Mouse (Mus musculus) B cell, adult (primary cell): ENCODE data around the gene Gm10778. TPM values are rescaled to one million over a fixed set of nuclear protein-coding genes. Genes with fewer than 3 reads are reported as not detected.

Source experiments
- total RNA-seq: library from RNA; stranded (reverse); gene quantifications from 4 replicates; pipeline ENCODE4 v1.2.4, GENCODE M21; 2023; ENCODE audit not compliant: inconsistent age

Gm10778 gene
- 1.5 to 2.7 TPM (median 2.1 TPM) in 4 replicates for total RNA-seq

GRCm38 (mm10) chr10:81648803-81649775 is at the start of gene Gm10778:
Gene Gm10778, plus strand, starts transcription at chr10:81649059.

GRCm38 (mm10) chr10:81600738-81601203 is 48.1 kb upstream of the Gm10778 start, which contains the start of gene Tle6:
Gene Tle6, minus strand, starts transcription at chr10:81601073.

DNA sequence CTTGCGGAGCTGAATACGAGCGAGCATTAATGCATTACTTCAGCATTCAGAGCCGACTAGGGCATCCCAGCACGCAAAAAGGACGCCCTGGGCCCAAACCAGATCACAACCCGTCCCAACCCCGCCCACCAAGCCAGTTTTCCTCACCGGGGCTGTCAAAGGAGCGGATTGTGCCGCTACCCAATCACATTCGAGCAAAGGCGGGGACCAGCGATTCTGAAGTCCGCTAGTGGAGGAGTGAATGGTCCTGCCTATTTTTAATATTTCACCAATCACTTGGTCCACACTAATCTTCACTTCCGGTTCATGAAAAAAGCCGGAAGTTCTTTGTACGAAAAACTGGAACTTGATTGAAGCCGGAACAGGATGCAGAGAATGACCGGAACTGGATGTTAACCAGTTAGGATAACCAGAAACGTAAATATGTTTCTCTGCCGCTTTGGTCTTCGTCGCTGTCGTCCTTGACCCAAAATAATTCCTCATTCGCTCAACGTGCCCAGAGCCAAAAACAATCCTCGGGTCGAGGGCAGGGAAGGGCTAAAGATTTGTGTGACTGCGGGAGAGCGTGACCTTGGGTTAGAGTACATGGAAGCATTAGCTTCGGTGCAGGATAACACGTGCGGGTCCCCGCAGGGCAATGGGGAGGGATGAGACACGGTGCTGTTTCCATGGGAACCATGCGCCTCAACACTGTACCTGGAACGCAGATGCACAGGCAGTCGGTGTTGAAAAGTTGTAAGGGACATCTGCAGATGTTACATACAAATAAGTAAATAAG is 42.7 kb upstream of the Gm10778 start, which contains the start of gene BC025920:
TSS of gene BC025920 (plus strand) at position 297 of the 778 bp plus-strand sequence.

DNA sequence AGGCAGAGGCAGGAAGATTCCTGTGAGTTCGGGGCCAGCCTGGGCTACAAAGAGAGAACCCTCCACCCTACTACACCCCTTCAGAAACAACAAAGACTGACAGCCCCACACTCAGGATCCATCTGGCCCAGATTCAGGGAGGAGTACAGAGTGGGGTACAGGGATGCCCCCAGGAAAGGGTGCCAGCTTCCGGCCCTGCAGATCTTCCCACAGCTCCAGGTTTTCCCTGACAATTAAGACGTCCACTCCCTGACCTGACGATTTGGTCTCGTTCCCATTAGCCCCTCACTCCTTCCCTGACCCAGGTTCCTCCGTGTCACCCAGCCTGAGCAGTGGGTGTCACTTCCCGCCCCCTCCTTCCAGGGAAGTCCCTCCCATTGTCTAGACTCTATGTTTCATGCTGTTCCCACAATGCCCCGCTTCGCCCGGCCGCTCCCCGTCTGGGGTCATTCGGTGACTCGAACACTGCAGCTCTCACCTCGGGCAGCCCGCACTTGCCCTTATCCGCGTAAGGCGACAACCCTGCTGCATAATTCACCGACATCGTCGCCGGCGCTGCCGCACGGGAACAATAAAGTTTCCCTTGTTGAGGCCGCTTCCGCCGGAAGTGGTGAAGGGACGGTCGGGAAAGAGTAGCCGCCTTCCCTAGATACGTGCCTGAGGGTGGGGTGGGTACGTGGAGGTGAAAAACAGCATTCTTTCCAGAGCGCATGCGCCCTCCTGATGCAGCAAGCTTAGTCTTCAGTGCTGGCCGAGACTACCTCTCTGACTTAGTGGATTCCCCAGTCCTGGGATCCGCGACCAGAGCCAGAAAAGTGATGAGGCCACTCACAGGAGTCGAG is 21.6 kb upstream of the Gm10778 start, which contains the start of gene Sirt6:
TSS of gene Sirt6 (minus strand) at position 804 of the 842 bp plus-strand sequence.

GRCm38 (mm10) chr10:81628390-81628789 is 20.5 kb upstream of the Gm10778 start, which contains the start of gene Ankrd24:
Gene Ankrd24, plus strand, starts transcription at chr10:81628540.

DNA sequence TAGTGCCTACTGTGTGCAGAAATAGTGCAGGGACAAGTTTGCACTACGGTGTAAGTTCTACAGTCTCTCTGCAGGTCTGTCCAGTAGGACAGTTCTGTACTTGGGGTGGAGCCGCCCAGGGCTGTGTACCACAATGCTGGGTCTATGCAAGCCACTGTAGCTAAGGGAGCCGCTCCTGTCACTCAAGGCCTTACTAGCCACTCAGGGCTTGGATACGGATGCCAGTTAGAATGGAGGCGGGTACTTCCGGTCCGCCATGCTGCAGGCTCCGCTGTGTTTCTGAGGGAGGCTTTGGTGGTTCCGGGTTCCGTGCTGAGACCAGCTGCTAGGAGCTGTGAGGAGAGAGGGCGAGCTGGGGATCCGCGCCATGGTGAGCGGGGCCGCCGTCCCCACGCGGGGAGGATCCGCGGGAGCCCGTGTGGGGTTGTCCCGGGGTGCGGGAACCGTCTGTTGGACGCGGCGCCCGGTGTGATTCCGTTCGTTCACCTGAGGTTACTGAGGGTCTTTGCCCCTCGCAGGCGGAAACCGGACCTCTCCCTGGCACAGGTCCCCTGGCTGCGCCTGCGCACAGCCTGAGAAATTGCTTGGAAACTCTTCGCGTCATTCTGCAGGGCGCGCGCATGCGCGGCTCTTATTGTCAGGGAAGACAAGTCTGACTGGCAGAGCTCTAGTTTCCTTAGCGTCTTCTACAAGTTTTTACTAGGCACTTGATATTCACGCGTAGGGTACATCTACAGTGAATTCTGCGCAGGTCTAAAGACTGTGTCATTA is 55.9 kb downstream of the Gm10778 start, which contains the start of gene Zfp433:
TSS of gene Zfp433 (plus strand) at position 295 of the 771 bp plus-strand sequence.

Other genes with a start within 250 kb of the Gm10778 start
- gene Nfic, start 193.4 kb upstream of the Gm10778 start, total RNA-seq = 15.2 to 21.2 TPM (median 16.2 TPM) in 4 replicates
- gene Celf5, start 166.3 kb upstream of the Gm10778 start, total RNA-seq = 0.13 TPM in 1 of 4 replicates, not detected in the others
- gene Ncln, start 152.7 kb upstream of the Gm10778 start, total RNA-seq = 110 to 118 TPM (median 115 TPM) in 4 replicates
- 50.5 to 55.7 TPM (median 53.1 TPM) in 4 replicates for gene S1pr4, start 148.9 kb upstream of the Gm10778 start, total RNA-seq
- 5.7 to 6.9 TPM (median 6.4 TPM) in 4 replicates for gene Gna15, start 124.8 kb upstream of the Gm10778 start, total RNA-seq
- 21.6 to 29.7 TPM (median 24.6 TPM) in 4 replicates for gene Gna11, start 103.9 kb upstream of the Gm10778 start, total RNA-seq
- gene Aes, start 89.6 kb upstream of the Gm10778 start, total RNA-seq = 319 to 355 TPM (median 326 TPM) in 4 replicates
- 4.0 to 6.9 TPM (median 4.3 TPM) in 4 replicates for gene Tle2, start 74.5 kb upstream of the Gm10778 start, total RNA-seq
- 0.74 to 1.9 TPM (median 1.7 TPM) in 3 of 4 replicates, not detected in the other for gene Tle6, start 48.0 kb upstream of the Gm10778 start, total RNA-seq
- 2.0 to 4.7 TPM (median 2.9 TPM) in 4 replicates for gene BC025920, start 42.8 kb upstream of the Gm10778 start, total RNA-seq
- gene Sirt6, start 21.3 kb upstream of the Gm10778 start, total RNA-seq = 18.6 to 26.0 TPM (median 23.9 TPM) in 4 replicates
- 2.6 to 3.3 TPM (median 2.7 TPM) in 4 replicates for gene Ankrd24, start 20.5 kb upstream of the Gm10778 start, total RNA-seq
- gene Zfp433, start 55.8 kb downstream of the Gm10778 start, total RNA-seq = 7.6 to 12.4 TPM (median 8.3 TPM) in 4 replicates
- gene Gm3055, start 122.1 kb downstream of the Gm10778 start, total RNA-seq = 4.6 to 12.7 TPM (median 5.9 TPM) in 4 replicates
- 1.2 to 2.5 TPM (median 2.0 TPM) in 4 replicates for gene Gm4767, start 163.1 kb downstream of the Gm10778 start, total RNA-seq
- 3.5 to 4.8 TPM (median 4.3 TPM) in 4 replicates for gene Gm32687, start 214.9 kb downstream of the Gm10778 start, total RNA-seq